ENCODE assay signal across 25 mouse cellular contexts in genomic region chr11:37735501-37735900, GRCm38 (mm10).
DNase-seq lines count a peak whose midpoint lies in the region; ATAC-seq and TF ChIP-seq lines count a peak whose summit lies in the region.
"Had no signal": no experiment of that assay in that cellular context is flagged by ENCODE, and none has a peak within 500 bp of the region (broad histone marks: within the 10 kb centered on the region; RNA-seq: fewer than 3 reads in every experiment).

No protein-coding gene starts in this region.

- no peaks in the 10 kb centered on the region for H3K4me1 ChIP-seq in forebrain, embryonic 14.5 days (ENCODE audit: control insufficient read depth, insufficient read depth, low read length)
- no peaks in the 10 kb centered on the region for H3K4me1 ChIP-seq in forebrain, embryonic 11.5 days (replicated peaks; ENCODE audit: control insufficient read depth, insufficient read depth, low read length)
- H3K4me1 ChIP-seq in olfactory bulb, adult 2 months (ENCODE audit: control insufficient read depth, insufficient read depth, low read length): 0 out of 2 replicates have a peak, but pooled peaks cover 2% of the 10 kb centered on the region
- H3K4me1 ChIP-seq: embryonic facial prominence, embryonic 10.5 days; forebrain, embryonic 13.5 days; hindbrain, embryonic 13.5 days had no signal

- H3K4me3 ChIP-seq in forebrain, embryonic 14.5 days (ENCODE audit: low read depth, low read length): no peak overlapping the region
- H3K4me3 ChIP-seq in forebrain, embryonic 11.5 days (ENCODE audit: low read depth, low read length): no peak overlapping the region
- H3K4me3 ChIP-seq in olfactory bulb, adult 2 months (ENCODE audit: insufficient read depth, low read depth, low read length): no peak overlapping the region
- H3K4me3 ChIP-seq: embryonic facial prominence, embryonic 10.5 days; embryonic facial prominence, embryonic 13.5 days; erythroblast, embryonic 14.5 days; forebrain, embryonic 13.5 days; gastrocnemius, adult 2 months; hindbrain, embryonic 13.5 days had no signal

- no peaks in the 10 kb centered on the region for H3K36me3 ChIP-seq in forebrain, embryonic 14.5 days (ENCODE audit: control insufficient read depth, insufficient read depth, low read length)
- H3K36me3 ChIP-seq in forebrain, embryonic 11.5 days (ENCODE audit: control insufficient read depth, insufficient read depth, low read length): no peaks in the 10 kb centered on the region
- H3K36me3 ChIP-seq: embryonic facial prominence, embryonic 10.5 days; embryonic facial prominence, embryonic 13.5 days; hindbrain, embryonic 13.5 days had no signal

- no peak for TF ChIP-seq CTCF in olfactory bulb, adult 2 months (IDR thresholded peaks at IDR 0.05; ENCODE audit: insufficient read depth, low read depth, low read length)

- H3K27ac ChIP-seq in forebrain, embryonic 14.5 days (ENCODE audit: low read depth, low read length): no peak overlapping the region
- H3K27ac ChIP-seq in forebrain, embryonic 11.5 days (ENCODE audit: low read depth, low read length): no peak overlapping the region
- H3K27ac ChIP-seq in olfactory bulb, adult 2 months (ENCODE audit: insufficient read depth, low read depth, low read length): peak overlapping the region; percentile 83; the same call in 1 of the 2 replicates
- H3K27ac ChIP-seq: embryonic facial prominence, embryonic 10.5 days; embryonic facial prominence, embryonic 13.5 days; forebrain, embryonic 13.5 days; gastrocnemius, adult 2 months; hindbrain, embryonic 13.5 days had no signal

- peak; percentile 13 for DNase-seq in forebrain, embryonic 14.5 days (ENCODE audit: low spot score)
- DNase-seq in forebrain, embryonic 11.5 days (ENCODE audit: low spot score): no peak
- DNase-seq in retina, postnatal 1 day: peak; percentile 23
- no peak for DNase-seq in retina, embryonic 14.5 days (ENCODE audit: low spot score)
- DNase-seq in ovary, postnatal 36 days (ENCODE audit: low spot score): no peak
- DNase-seq: adrenal gland, postnatal 10 days; adrenal gland, postnatal 36 days; cerebellum, adult 18-20 months; cerebellum, adult 9-10 months; embryo, embryonic 11 days; gastrocnemius, adult 2 months; gastrocnemius, postnatal 14 days; heart, adult 11 months had no signal

- no peak overlapping the region for H3K9ac ChIP-seq in forebrain, embryonic 14.5 days (ENCODE audit: low read length)
- H3K9ac ChIP-seq in forebrain, embryonic 11.5 days (ENCODE audit: low read length): no peak overlapping the region
- H3K9ac ChIP-seq: embryonic facial prominence, embryonic 13.5 days; forebrain, embryonic 13.5 days; forebrain, postnatal 0 days; hindbrain, embryonic 13.5 days had no signal

- H3K9me3 ChIP-seq in forebrain, embryonic 14.5 days (replicated peaks; ENCODE audit: control insufficient read depth, low read length): no peaks in the 10 kb centered on the region
- no peaks in the 10 kb centered on the region for H3K9me3 ChIP-seq in forebrain, embryonic 11.5 days (ENCODE audit: control insufficient read depth, low read length)
- H3K9me3 ChIP-seq: embryonic facial prominence, embryonic 10.5 days; embryonic facial prominence, embryonic 13.5 days; forebrain, embryonic 13.5 days; hindbrain, embryonic 13.5 days had no signal

- no peak for ATAC-seq in forebrain, embryonic 14.5 days
- ATAC-seq in forebrain, embryonic 11.5 days (replicated peaks; ENCODE audit: low FRiP score): no peak
- ATAC-seq: forebrain, embryonic 13.5 days; forebrain, postnatal 0 days; hindbrain, embryonic 16.5 days; inflammation-experienced regulatory T-cells, adult 6 months; intestine, embryonic 16.5 days; Patski had no signal

- no peak overlapping the region for H3K4me2 ChIP-seq in forebrain, embryonic 14.5 days (ENCODE audit: low read length)
- no peak overlapping the region for H3K4me2 ChIP-seq in forebrain, embryonic 11.5 days (ENCODE audit: low read depth, low read length, severe bottlenecking)
- H3K4me2 ChIP-seq: embryonic facial prominence, embryonic 13.5 days; forebrain, embryonic 13.5 days; heart, embryonic 11.5 days; hindbrain, embryonic 13.5 days had no signal

- H3K27me3 ChIP-seq in forebrain, embryonic 14.5 days (replicated peaks; ENCODE audit: control insufficient read depth, insufficient read depth, low read length): no peaks in the 10 kb centered on the region
- no peaks in the 10 kb centered on the region for H3K27me3 ChIP-seq in forebrain, embryonic 11.5 days (ENCODE audit: control insufficient read depth, insufficient read depth, low read length)
- H3K27me3 ChIP-seq: embryonic facial prominence, embryonic 13.5 days; forebrain, embryonic 13.5 days; hindbrain, embryonic 13.5 days; Patski had no signal

- TF ChIP-seq POLR2A in olfactory bulb, adult 2 months (IDR thresholded peaks at IDR 0.05; ENCODE audit: insufficient read depth, low read depth, low read length): no peak

- WGBS in forebrain, embryonic 14.5 days: 70% methylated on average over 2 of the region's 2 CpGs
- WGBS in forebrain, embryonic 11.5 days: 81% methylated on average over 2 of the region's 2 CpGs
- WGBS in olfactory bulb, adult 2 months: 48% methylated on average over 2 of the region's 2 CpGs

Comparison
In these comparisons a context has a peak if more than half of its experiments do, and no peak if none do; other contexts are left out.
1. DNase-seq: peak in forebrain, embryonic 14.5 days (single experiment) and retina, postnatal 1 day (single experiment); none in forebrain, embryonic 11.5 days (single experiment), retina, embryonic 14.5 days (single experiment) and ovary, postnatal 36 days (single experiment).